Mouse (Mus musculus): ENCODE measurements around the gene Palm. TPM values are rescaled to one million over a fixed set of nuclear protein-coding genes. Genes with fewer than 3 reads are reported as not detected.

Gene Palm
- polyA plus RNA-seq, 1 experiment from 2014 or later, result 29.6 TPM

- no peak for ATAC-seq
- 60% methylated on average over 25 of the region's 25 CpGs for WGBS
- H3K36me3 ChIP-seq (ENCODE audit: insufficient read depth, low read length), result peaks cover 42% of the 10 kb centered on the region
- H3K27me3 ChIP-seq (replicated peaks; ENCODE audit: insufficient read depth, low read length), result no peaks in the 10 kb centered on the region
- TF ChIP-seq CTCF (IDR thresholded peaks at IDR 0.05), result no peak
- no peak for TF ChIP-seq EP300 (IDR thresholded peaks at IDR 0.05)
- peaks cover 23% of the 10 kb centered on the region for H3K4me1 ChIP-seq (ENCODE audit: insufficient read depth, low read depth, low read length)
- H3K4me3 ChIP-seq (ENCODE audit: low read depth, low read length), result no peak overlapping the region
- no peak overlapping the region for H3K27ac ChIP-seq (ENCODE audit: low read length)
- H3K9me3 ChIP-seq (ENCODE audit: low read length), result no peaks in the 10 kb centered on the region
- H3K9ac ChIP-seq (replicated peaks; ENCODE audit: low read depth), result no peak overlapping the region
- no peak overlapping the region for H3K4me2 ChIP-seq (replicated peaks; ENCODE audit: low read depth, low read length)
- no peak for DNase-seq (ENCODE audit: low spot score)
Observed at GRCm38 (mm10) chr10:79861230-79862048, 68.1 kb downstream of the Palm start.

GRCm38 (mm10) chr10:79862049-79862788 is 68.8 kb downstream of the Palm start:
- DNase-seq (ENCODE audit: low spot score), result no peak
- no peaks in the 10 kb centered on the region for H3K27me3 ChIP-seq (replicated peaks; ENCODE audit: insufficient read depth, low read length)
- TF ChIP-seq EP300 (IDR thresholded peaks at IDR 0.05) (no peak), CTCF (IDR thresholded peaks at IDR 0.05) (no peak)
- peaks cover 15% of the 10 kb centered on the region for H3K4me1 ChIP-seq (ENCODE audit: insufficient read depth, low read depth, low read length)
- no peak overlapping the region for H3K9ac ChIP-seq (replicated peaks; ENCODE audit: low read depth)
- 84% methylated on average over 23 of the region's 23 CpGs for WGBS
- no peak for ATAC-seq
- H3K36me3 ChIP-seq (ENCODE audit: insufficient read depth, low read length), result peaks cover 42% of the 10 kb centered on the region
- no peak overlapping the region for H3K27ac ChIP-seq (ENCODE audit: low read length)
- no peak overlapping the region for H3K4me2 ChIP-seq (replicated peaks; ENCODE audit: low read depth, low read length)
- no peak overlapping the region for H3K4me3 ChIP-seq (ENCODE audit: low read depth, low read length)
- no peaks in the 10 kb centered on the region for H3K9me3 ChIP-seq (ENCODE audit: low read length)

- Histone ChIP-seq H3K36me3 (ENCODE audit: insufficient read depth, low read length) (peaks cover 42% of the 10 kb centered on the region), H3K4me2 (replicated peaks; ENCODE audit: low read depth, low read length) (no peak overlapping the region), H3K27ac (ENCODE audit: low read length) (no peak overlapping the region), H3K9me3 (ENCODE audit: low read length) (no peaks in the 10 kb centered on the region), H3K4me3 (ENCODE audit: low read depth, low read length) (no peak overlapping the region), H3K27me3 (replicated peaks; ENCODE audit: insufficient read depth, low read length) (no peaks in the 10 kb centered on the region), H3K9ac (replicated peaks; ENCODE audit: low read depth) (no peak overlapping the region), H3K4me1 (ENCODE audit: insufficient read depth, low read depth, low read length) (peaks cover 9% of the 10 kb centered on the region)
- WGBS, result 55% methylated on average over 9 of the region's 10 CpGs
- DNase-seq (ENCODE audit: low spot score) (no peak), ATAC-seq (no peak)
- TF ChIP-seq CTCF (IDR thresholded peaks at IDR 0.05) (no peak), EP300 (IDR thresholded peaks at IDR 0.05) (no peak)
Observed at GRCm38 (mm10) chr10:79862925-79863324, 69.6 kb downstream of the Palm start.

GRCm38 (mm10) chr10:79864351-79865188 is 71.2 kb downstream of the Palm start:
- ATAC-seq (peak; percentile 1; the same call in 1 of the 2 replicates), DNase-seq (ENCODE audit: low spot score) (no peak)
- TF ChIP-seq CTCF (IDR thresholded peaks at IDR 0.05) (0 out of 2 replicates have a peak, but pooled peaks have one; percentile 1), EP300 (IDR thresholded peaks at IDR 0.05) (no peak)
- H3K4me1 ChIP-seq (ENCODE audit: insufficient read depth, low read depth, low read length), result no peaks in the 10 kb centered on the region
- WGBS, result 50% methylated on average over 10 of the region's 10 CpGs
- no peak overlapping the region for H3K4me3 ChIP-seq (ENCODE audit: low read depth, low read length)
- no peak overlapping the region for H3K9ac ChIP-seq (replicated peaks; ENCODE audit: low read depth)
- H3K36me3 ChIP-seq (ENCODE audit: insufficient read depth, low read length), result peaks cover 38% of the 10 kb centered on the region
- H3K27ac ChIP-seq (ENCODE audit: low read length), result no peak overlapping the region
- no peaks in the 10 kb centered on the region for H3K9me3 ChIP-seq (ENCODE audit: low read length)
- no peaks in the 10 kb centered on the region for H3K27me3 ChIP-seq (replicated peaks; ENCODE audit: insufficient read depth, low read length)
- no peak overlapping the region for H3K4me2 ChIP-seq (replicated peaks; ENCODE audit: low read depth, low read length)

GRCm38 (mm10) chr10:79865189-79865601 is 71.8 kb downstream of the Palm start:
- WGBS, result 33% methylated on average over 11 of the region's 12 CpGs
- no peak overlapping the region for H3K9ac ChIP-seq (replicated peaks; ENCODE audit: low read depth)
- no peaks in the 10 kb centered on the region for H3K4me1 ChIP-seq (ENCODE audit: insufficient read depth, low read depth, low read length)
- ATAC-seq (peak; percentile 11; the same call in 1 of the 2 replicates), DNase-seq (ENCODE audit: low spot score) (no peak)
- no peak overlapping the region for H3K4me3 ChIP-seq (ENCODE audit: low read depth, low read length)
- no peak overlapping the region for H3K4me2 ChIP-seq (replicated peaks; ENCODE audit: low read depth, low read length)
- no peak overlapping the region for H3K27ac ChIP-seq (ENCODE audit: low read length)
- H3K36me3 ChIP-seq (ENCODE audit: insufficient read depth, low read length), result peaks cover 32% of the 10 kb centered on the region
- TF ChIP-seq EP300 (IDR thresholded peaks at IDR 0.05) (no peak), CTCF (IDR thresholded peaks at IDR 0.05) (no peak)
- H3K27me3 ChIP-seq (replicated peaks; ENCODE audit: insufficient read depth, low read length), result no peaks in the 10 kb centered on the region
- H3K9me3 ChIP-seq (ENCODE audit: low read length), result no peaks in the 10 kb centered on the region

Data from lung, postnatal 0 days (tissue).